Mouse (Mus musculus) midbrain, embryonic 10.5 days (tissue): ENCODE data around the gene Kif5c. TPM values are rescaled to one million over a fixed set of nuclear protein-coding genes. Genes with fewer than 3 reads are reported as not detected.
A peak's percentile ranks its signal among the peaks of the same experiment; 100 is the strongest.

Source experiments
- DNase-seq: peaks from one replicate; pipeline ENCODE4 v3.0.0-alpha.2; 2017; ENCODE audit warnings: low spot score
- H3K27ac ChIP-seq: fragments of 300-500 bp; sonication (generic); replicated peaks from 2 replicates; pipeline ENCODE4 v1.5.1; 2016; ENCODE audit warnings: mild to moderate bottlenecking
- H3K27me3 ChIP-seq: fragments of 300-500 bp; sonication (generic); 2 replicates; pipeline ENCODE4 v1.6.1; 2016; ENCODE audit warnings: low read depth, mild to moderate bottlenecking; ENCODE audit not compliant: poor library complexity, severe bottlenecking
- H3K36me3 ChIP-seq: fragments of 300-500 bp; sonication (generic); 2 replicates; pipeline ENCODE4 v1.6.1; 2016; ENCODE audit warnings: mild to moderate bottlenecking, moderate library complexity
- H3K4me1 ChIP-seq: fragments of 300-500 bp; sonication (generic); 2 replicates; pipeline ENCODE4 v1.6.1; 2016
- H3K4me3 ChIP-seq: fragments of 300-500 bp; sonication (generic); 2 replicates; pipeline ENCODE4 v1.5.1; 2016; ENCODE audit warnings: mild to moderate bottlenecking, moderate library complexity
- H3K9me3 ChIP-seq: fragments of 300-500 bp; sonication (generic); replicated peaks from 2 replicates; pipeline ENCODE4 v1.6.1; 2016; ENCODE audit warnings: mild to moderate bottlenecking
- whole genome bisulfite sequencing: fragments of 180-500 bp; shearing (Covaris S2); methylation state at CpG from one replicate; pipeline ENCODE4 v1.1.7; 2016; 5-methylcytosine and 5-hydroxymethylcytosine counted together
- polyA plus RNA-seq: library from polyadenylated mRNA; unstranded; fragments of >200 nt; fragmentation: Nextera tagmentation; extraction: Ambion mirVana; gene quantifications from 2 replicates; pipeline ENCODE4 v1.2.1, GENCODE M21; 2016

Kif5c gene
- polyA plus RNA-seq, 1 experiment from 2014 or later = 37.3 TPM

DNA sequence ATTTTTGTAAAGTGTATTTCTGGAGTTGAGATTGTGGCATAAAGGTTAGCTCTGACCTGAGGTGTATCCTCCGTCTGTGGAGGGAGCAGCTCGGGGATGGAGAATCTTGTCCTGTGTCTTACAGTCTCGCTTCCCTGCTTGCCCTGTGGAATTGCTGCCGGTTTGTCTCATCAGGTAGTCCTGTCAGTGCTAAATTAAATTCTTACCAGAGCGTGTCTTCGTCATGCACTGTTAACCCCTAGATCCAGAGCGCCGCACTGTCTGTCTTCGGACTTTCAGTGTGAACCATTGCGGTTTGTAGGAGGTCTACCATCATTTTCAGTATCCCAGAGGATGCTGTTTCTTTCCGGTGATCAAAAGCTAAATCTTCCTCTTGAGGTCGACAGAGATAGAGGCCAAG is 10.1 kb downstream of the Kif5c start:
- Histone ChIP-seq H3K27ac (no peak overlapping the region), H3K4me3 (no peak overlapping the region), H3K36me3 (peaks cover 37% of the 10 kb centered on the region), H3K9me3 (peaks cover 1% of the 10 kb centered on the region; the same call in 1 of the 2 replicates), H3K27me3 (no peaks in the 10 kb centered on the region), H3K4me1 (peaks cover 51% of the 10 kb centered on the region)
- 70% methylated on average over 12 of the region's 12 CpGs for WGBS
- DNase-seq = no peak

DNA sequence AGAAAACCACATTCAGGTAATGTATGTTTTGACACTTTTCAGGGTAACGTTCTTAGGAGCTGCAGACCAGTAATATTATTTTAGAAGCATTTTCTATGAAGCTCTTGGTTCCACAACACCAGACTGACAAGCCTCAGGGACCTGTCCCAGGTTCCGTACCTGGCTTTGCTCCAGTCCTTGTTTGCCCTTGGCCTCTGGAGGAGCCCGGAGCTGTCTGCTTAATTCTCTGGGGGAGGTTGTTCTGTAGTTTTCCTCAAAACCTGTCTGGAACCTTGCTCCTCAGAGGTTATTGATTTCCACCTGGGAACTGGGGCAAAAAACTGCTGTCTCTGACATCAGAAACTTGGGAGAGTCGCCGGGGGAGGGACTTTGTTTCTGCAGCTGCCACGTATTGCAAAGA is 11.5 kb downstream of the Kif5c start:
- no peaks in the 10 kb centered on the region for H3K9me3 ChIP-seq
- WGBS = 96% methylated on average over 6 of the region's 6 CpGs
- no peak overlapping the region for H3K27ac ChIP-seq
- peaks cover 56% of the 10 kb centered on the region for H3K4me1 ChIP-seq
- no peak for DNase-seq
- H3K4me3 ChIP-seq = no peak overlapping the region
- H3K36me3 ChIP-seq = peaks cover 28% of the 10 kb centered on the region
- H3K27me3 ChIP-seq = no peaks in the 10 kb centered on the region

DNA sequence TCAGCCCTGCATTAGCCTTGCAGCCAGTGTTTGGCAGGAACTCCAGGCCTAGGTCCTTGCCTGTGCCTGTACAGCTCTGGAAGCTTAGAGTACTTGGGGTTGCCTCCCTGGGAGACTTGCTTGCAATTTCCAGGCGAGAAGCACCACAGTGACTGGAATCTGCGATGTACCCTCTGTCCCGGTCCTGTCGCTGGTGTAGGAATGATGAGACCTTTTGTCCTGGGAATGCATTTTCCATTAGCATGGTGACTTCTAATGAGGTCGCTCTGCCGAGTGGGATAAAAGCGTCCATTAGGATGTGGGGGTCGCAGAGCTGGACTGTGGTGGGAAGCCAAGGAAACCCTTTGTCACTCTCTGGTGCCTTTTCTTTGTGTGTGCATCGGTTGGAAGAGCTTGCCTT is 14.1 kb downstream of the Kif5c start:
- H3K36me3 ChIP-seq = peaks cover 25% of the 10 kb centered on the region
- WGBS = 20% methylated on average over 9 of the region's 9 CpGs
- no peaks in the 10 kb centered on the region for H3K27me3 ChIP-seq
- H3K4me3 ChIP-seq = peak overlapping the region; percentile 32
- peaks cover 40% of the 10 kb centered on the region for H3K4me1 ChIP-seq
- H3K27ac ChIP-seq = peak overlapping the region; percentile 87
- peak; percentile 57 for DNase-seq
- H3K9me3 ChIP-seq = no peaks in the 10 kb centered on the region

DNA sequence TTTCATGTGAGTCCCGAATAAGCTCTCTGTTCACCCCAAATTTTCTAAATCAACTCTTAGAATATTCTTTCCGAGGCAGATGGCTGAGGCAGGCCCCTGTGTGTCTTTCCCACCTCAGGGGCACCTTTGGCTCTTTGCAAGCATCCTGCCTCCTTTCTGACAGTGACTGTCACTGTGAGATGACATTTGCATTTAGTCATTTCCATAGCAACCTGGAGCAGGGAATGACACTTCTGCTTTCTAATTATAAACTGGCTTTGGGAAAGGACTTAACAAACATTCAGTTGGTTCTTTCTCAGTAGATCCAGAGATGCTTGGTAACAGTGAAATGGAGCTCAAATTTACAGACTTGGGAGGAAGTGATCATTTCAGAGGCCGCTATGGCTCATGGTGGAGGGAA is 23.7 kb downstream of the Kif5c start:
- WGBS = 87% methylated on average over 3 of the region's 3 CpGs
- Histone ChIP-seq H3K27ac (no peak overlapping the region), H3K36me3 (peaks cover 45% of the 10 kb centered on the region), H3K27me3 (no peaks in the 10 kb centered on the region), H3K4me1 (peaks cover 23% of the 10 kb centered on the region), H3K9me3 (peaks cover 13% of the 10 kb centered on the region; the same call in 1 of the 2 replicates), H3K4me3 (no peak overlapping the region)
- DNase-seq = no peak

DNA sequence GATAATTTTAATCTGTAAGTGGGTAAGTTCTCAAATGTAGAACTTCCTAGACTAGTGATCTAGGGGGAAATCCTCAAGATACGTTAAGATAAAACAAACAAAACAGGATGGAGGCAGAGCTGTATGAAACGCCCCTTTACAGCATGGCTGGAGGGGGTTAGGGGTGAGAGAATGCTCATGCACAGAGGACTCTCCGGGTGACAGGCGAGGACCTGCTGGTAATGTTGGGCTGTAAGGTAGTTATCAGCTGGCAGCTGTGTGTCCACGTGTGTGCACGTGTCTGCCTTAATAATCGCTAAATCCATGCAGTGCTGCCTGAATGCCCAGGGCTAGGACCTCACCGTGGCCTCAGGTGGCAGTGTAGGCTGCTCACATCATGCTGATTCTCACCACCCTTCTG is 24.7 kb downstream of the Kif5c start:
- no peaks in the 10 kb centered on the region for H3K27me3 ChIP-seq
- H3K4me3 ChIP-seq = no peak overlapping the region
- H3K9me3 ChIP-seq = peaks cover 13% of the 10 kb centered on the region; the same call in 1 of the 2 replicates
- H3K27ac ChIP-seq = no peak overlapping the region
- peaks cover 33% of the 10 kb centered on the region for H3K4me1 ChIP-seq
- DNase-seq = no peak
- 90% methylated on average over 8 of the region's 8 CpGs for WGBS
- H3K36me3 ChIP-seq = peaks cover 45% of the 10 kb centered on the region

DNA sequence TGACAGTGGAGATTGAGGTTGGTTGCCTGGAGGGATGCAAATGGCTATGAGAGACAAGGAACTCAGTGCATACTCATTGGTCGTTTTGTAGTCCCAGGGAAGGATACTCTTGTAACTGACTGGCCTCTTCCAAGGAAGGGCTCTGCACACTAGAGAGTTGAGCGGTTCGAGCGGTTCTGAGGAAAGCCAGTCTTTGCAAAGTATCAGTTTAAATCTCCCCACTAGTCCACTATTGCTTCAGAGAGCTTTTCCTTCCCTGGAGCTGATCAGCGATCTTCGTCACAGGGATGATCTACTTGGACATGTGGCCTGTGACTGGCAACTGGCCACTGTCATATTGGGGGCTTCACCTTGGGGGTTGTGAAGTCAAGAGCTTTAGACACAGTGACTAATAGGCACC is 28.5 kb downstream of the Kif5c start:
- Histone ChIP-seq H3K27me3 (no peaks in the 10 kb centered on the region), H3K36me3 (peaks cover 43% of the 10 kb centered on the region), H3K4me3 (no peak overlapping the region), H3K27ac (no peak overlapping the region), H3K4me1 (peaks cover 29% of the 10 kb centered on the region), H3K9me3 (peaks cover 13% of the 10 kb centered on the region; the same call in 1 of the 2 replicates)
- 87% methylated on average over 6 of the region's 6 CpGs for WGBS
- DNase-seq = no peak

DNA sequence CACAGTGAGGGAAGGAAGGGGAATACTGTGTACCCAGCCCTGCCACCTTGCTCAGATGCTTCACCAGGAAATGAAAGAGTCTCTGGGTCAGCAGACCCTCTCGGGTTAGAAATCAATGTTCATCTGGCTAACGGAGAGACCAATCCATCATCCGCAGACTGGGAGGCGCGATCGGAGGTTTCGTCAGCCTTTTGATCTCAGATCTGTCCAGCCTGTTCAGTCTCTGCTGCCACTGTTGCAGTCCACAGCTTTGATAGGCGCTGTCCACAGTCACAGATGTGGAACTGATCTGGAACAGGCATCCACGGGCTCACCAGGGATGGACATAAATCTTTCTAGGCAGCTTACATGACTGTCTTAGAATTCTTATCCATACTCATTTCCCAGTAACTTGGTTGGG is 29.2 kb downstream of the Kif5c start:
- Histone ChIP-seq H3K9me3 (peaks cover 13% of the 10 kb centered on the region; the same call in 1 of the 2 replicates), H3K36me3 (peaks cover 40% of the 10 kb centered on the region), H3K27ac (no peak overlapping the region), H3K4me3 (no peak overlapping the region), H3K4me1 (peaks cover 23% of the 10 kb centered on the region), H3K27me3 (no peaks in the 10 kb centered on the region)
- no peak for DNase-seq
- WGBS = 90% methylated on average over 9 of the region's 9 CpGs

DNA sequence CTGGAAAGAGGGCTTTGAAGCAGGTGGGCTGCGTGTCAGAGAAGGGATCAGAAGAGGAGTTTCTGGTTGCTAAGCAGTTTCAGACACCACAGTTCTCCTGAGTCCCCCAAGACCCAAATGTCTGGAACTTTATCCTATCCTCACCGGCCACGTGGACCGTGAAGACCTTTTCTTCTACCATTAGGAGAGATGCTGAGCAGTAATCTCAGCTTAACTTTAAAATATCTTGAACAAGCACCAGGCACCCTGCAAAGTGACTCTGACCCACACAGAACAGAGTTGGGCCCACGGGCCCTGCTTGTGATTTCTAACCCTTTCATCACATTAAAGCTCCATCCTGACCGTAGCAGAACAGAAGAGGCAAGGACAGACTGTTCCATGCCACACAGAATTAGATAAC is 29.7 kb downstream of the Kif5c start:
- H3K4me3 ChIP-seq = no peak overlapping the region
- DNase-seq = no peak
- H3K4me1 ChIP-seq = peaks cover 23% of the 10 kb centered on the region
- WGBS = 91% methylated on average over 6 of the region's 6 CpGs
- no peaks in the 10 kb centered on the region for H3K27me3 ChIP-seq
- peaks cover 35% of the 10 kb centered on the region for H3K36me3 ChIP-seq
- H3K27ac ChIP-seq = no peak overlapping the region
- peaks cover 11% of the 10 kb centered on the region; the same call in 1 of the 2 replicates for H3K9me3 ChIP-seq

DNA sequence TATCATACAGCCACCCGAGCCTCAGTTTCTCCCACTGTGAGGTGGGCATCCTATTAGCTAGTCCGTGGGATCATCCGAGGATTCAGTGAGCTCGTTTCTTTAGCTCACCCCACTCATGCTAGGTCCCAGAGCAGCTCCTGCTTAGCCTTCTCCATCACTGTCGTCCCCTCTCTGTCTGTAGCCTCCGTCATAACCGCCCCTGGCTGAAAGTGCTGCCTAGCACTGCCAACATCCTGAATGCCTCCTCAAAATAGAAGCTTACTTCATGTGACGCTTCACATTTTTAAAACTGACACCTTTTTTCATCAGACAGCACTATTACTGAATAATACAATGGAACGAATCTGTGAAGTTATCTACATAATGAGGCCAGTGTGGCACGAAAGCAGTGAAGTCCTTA is 30.1 kb downstream of the Kif5c start:
- 89% methylated on average over 10 of the region's 10 CpGs for WGBS
- no peak overlapping the region for H3K4me3 ChIP-seq
- peaks cover 23% of the 10 kb centered on the region for H3K4me1 ChIP-seq
- no peak overlapping the region for H3K27ac ChIP-seq
- DNase-seq = no peak
- H3K27me3 ChIP-seq = no peaks in the 10 kb centered on the region
- H3K36me3 ChIP-seq = peaks cover 31% of the 10 kb centered on the region
- peaks cover 7% of the 10 kb centered on the region; the same call in 1 of the 2 replicates for H3K9me3 ChIP-seq

DNA sequence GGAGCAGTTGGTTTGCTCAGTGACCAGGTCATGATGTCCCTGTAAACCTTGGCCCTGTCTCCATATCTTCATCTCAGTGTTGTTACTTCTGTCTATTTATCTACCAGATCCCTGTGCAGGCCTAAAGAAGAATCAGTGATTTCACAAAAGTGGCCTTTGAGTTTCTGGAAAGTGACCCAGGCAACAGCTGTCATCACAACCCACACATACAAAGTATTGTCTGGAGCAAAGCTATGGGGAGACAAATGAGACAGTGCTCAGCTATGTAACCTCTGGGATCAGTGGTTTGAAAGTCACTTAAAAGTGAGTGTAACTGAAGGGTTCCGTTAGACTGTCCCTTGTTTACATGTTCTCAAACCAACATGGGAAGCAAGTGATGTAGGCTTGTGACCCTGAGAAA is 32.6 kb downstream of the Kif5c start:
- Histone ChIP-seq H3K4me3 (no peak overlapping the region), H3K27ac (no peak overlapping the region), H3K4me1 (peaks cover 24% of the 10 kb centered on the region), H3K27me3 (no peaks in the 10 kb centered on the region), H3K36me3 (peaks cover 15% of the 10 kb centered on the region), H3K9me3 (no peaks in the 10 kb centered on the region)
- WGBS = 82% methylated on average over 1 of the region's 1 CpGs
- DNase-seq = peak; percentile 7

DNA sequence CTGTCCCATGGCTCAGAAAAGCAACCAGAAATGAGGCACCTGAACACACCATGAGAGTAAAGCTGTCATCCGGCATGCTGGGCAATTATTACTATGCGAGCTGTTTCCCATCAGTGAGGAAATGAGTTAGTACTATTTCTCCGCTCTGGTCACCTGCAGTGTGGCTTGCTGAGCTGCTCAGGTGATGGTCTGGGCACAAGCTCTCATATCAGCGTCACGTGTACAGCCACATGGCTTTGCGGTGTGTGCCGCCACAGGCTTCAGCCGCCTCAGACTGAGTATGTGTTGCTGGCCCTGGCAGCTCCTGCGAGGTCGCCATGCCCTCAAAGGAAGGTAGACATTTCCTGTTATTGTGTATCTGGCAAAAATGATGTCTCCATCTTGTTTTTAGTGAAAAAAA is 35.5 kb downstream of the Kif5c start:
- Histone ChIP-seq H3K27ac (no peak overlapping the region), H3K4me1 (peaks cover 19% of the 10 kb centered on the region), H3K36me3 (peaks cover 15% of the 10 kb centered on the region), H3K4me3 (no peak overlapping the region), H3K27me3 (no peaks in the 10 kb centered on the region), H3K9me3 (no peaks in the 10 kb centered on the region)
- no peak for DNase-seq
- WGBS = 92% methylated on average over 10 of the region's 10 CpGs

DNA sequence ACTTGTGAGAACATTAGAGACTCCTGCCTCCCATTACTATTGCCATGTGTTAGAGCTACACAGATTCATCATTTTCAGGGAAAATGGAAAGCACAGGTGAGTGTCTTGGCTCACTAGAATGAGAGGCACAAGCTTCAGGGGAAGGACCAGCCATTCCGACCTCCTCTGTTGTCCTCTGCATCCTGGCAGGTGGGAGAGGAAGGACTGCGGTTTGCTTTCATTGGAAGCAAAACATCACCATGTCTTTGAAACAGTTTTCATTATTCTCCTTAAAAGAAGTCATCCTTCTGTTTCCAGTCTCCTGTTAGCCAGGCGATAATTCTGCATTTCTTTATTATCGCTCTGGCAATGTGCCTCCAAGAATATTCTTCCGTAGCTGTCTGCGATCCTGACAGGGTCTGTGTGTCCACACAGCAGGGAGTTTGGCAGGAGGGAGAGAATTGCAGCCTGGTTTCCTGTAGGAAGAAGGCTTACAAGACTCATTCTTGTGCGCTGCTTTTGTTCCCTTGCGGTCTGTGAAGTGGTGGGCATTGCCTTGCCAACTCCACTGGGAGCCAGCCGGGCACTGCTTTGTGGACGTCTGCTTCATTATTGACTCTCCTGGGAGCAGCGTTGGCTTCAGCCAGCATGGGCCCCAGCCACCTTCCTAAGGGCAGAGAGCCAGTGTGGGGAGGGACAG is 36.2 kb downstream of the Kif5c start:
- H3K27me3 ChIP-seq = no peaks in the 10 kb centered on the region
- H3K4me3 ChIP-seq = no peak overlapping the region
- H3K27ac ChIP-seq = no peak overlapping the region
- peaks cover 15% of the 10 kb centered on the region for H3K36me3 ChIP-seq
- 78% methylated on average over 11 of the region's 11 CpGs for WGBS
- no peak for DNase-seq
- no peaks in the 10 kb centered on the region for H3K9me3 ChIP-seq
- H3K4me1 ChIP-seq = peaks cover 23% of the 10 kb centered on the region

DNA sequence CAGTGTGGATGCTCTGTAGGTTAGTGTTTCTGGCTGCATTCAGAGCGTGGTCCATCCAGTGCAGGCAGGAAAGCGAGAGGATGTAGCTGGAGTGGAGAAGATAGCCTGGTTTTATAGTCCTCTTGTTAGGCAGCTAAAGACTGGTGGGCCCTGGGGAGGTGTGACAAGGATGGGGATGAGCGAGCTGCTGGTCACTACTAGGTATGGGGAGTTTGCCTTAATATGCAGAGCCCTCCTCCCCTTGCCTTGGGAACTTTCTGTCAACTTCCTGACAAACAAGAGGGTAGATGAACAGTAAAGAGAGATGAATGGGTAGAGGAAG is 36.7 kb downstream of the Kif5c start:
- DNase-seq = no peak
- H3K36me3 ChIP-seq = peaks cover 15% of the 10 kb centered on the region
- WGBS = 86% methylated on average over 3 of the region's 3 CpGs
- no peak overlapping the region for H3K27ac ChIP-seq
- peaks cover 23% of the 10 kb centered on the region for H3K4me1 ChIP-seq
- no peaks in the 10 kb centered on the region for H3K9me3 ChIP-seq
- no peaks in the 10 kb centered on the region for H3K27me3 ChIP-seq
- H3K4me3 ChIP-seq = no peak overlapping the region

DNA sequence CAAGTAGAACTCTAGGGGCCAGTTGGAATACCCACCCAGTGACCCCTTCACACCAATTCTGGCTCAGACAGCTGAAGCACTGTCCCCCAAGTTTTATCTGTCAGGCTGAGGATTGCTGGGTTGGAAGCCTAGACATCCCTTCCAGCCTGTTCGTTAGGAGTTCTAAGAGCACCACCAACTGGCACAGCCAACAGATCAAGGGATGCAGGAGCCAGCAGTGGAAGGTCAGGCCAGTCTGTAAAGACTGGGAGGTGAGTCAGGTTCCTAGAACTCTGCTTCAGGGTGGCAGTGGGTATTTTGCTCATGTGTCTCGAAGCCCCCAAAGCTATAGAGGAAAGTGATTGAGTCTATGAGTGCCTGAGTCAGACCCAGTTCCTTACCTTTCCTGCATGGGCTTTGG is 37.9 kb downstream of the Kif5c start:
- 91% methylated on average over 2 of the region's 2 CpGs for WGBS
- Histone ChIP-seq H3K27ac (no peak overlapping the region), H3K4me1 (peaks cover 23% of the 10 kb centered on the region), H3K4me3 (no peak overlapping the region), H3K36me3 (peaks cover 8% of the 10 kb centered on the region), H3K27me3 (no peaks in the 10 kb centered on the region), H3K9me3 (no peaks in the 10 kb centered on the region)
- no peak for DNase-seq
